Mouse (Mus musculus) natural killer cell, adult 2 months (primary cell): ENCODE measurements at regions not wholly inside any gene's neighbourhood (a gene's known extent, or its start where the extent isn't known, plus 50 kb on each side); places are given as distances from the start of the nearest gene placed in this dataset.
A peak's percentile ranks its signal among the peaks of the same experiment; 100 is the strongest.
"Not testable (repeated sequence)": the region's sequence is repeated elsewhere in the genome, so short reads cannot be mapped to it uniquely, and the experiment has no call there.

Experiments
- DNase-seq, 2 experiments: peaks; one replicate each; pipeline ENCODE4 v3.0.0; 2022; ENCODE audit warnings: low spot score in 2 of 2

DNA sequence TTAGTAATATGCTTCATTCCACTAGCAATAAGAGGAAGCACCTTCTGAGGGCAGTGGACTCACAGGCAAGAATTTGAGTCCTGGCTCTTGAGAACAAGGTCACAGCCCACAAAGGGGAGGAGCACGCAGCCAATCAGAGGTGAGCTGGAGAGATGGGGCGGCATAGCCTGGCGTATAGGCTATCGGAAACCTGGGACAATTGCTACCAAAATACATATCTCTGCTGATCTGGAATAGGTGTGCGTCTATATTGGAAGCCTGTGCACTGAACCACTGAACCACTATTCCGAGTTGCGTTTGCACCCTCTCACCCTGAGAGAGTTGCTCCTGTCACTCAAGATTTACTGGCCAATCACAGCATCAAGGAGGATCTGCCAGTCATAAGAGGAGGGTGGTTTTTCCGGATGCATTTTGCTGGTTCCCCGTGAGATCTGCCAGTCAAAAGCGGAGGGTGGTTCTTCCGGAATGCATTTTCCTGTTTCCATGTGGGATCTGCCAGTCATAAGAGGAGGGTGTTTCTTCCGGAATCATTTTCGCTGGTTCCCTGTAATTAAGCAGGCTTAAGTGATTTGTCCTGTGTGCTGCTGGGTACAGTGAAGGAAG is 80.1 kb upstream of the Riok2 start:
- peak; percentile 76 to 80 for DNase-seq

DNA sequence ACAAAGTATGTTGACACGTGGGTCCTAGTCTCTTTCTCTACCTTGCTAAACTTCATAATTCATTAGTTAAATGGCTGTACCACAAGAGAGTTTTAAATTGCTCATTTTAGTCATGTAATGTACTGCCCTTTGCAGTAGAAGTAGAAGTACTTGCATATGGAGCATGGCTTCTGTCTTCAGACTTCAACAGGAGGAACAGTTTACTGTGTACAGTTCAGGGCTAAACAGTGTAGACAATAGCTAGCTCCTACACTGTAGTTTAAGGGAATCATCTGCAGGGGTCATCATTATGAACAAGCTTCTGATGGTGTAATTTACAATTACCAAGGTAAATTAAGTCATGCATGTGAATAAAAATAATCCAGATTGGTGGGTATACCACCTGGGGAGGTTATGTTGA is 79.1 kb upstream of the Riok2 start:
- DNase-seq = not testable (repeated sequence)

- DNase-seq = not testable (repeated sequence)
Measured at GRCm38 (mm10) chr17:17303496-17303895, 70.6 kb upstream of the Riok2 start.
